Mouse (Mus musculus) ovary, adult 18-20 months (tissue): Measurements from ENCODE around the gene Pcif1.
"Not testable (repeated sequence)": the region's sequence is repeated elsewhere in the genome, so short reads cannot be mapped to it uniquely, and the experiment has no call there.

Source experiments
- DNase-seq: peaks from one replicate; pipeline ENCODE4 v3.0.0; 2022; ENCODE audit warnings: low spot score, mixed read lengths

The Pcif1 gene

DNA sequence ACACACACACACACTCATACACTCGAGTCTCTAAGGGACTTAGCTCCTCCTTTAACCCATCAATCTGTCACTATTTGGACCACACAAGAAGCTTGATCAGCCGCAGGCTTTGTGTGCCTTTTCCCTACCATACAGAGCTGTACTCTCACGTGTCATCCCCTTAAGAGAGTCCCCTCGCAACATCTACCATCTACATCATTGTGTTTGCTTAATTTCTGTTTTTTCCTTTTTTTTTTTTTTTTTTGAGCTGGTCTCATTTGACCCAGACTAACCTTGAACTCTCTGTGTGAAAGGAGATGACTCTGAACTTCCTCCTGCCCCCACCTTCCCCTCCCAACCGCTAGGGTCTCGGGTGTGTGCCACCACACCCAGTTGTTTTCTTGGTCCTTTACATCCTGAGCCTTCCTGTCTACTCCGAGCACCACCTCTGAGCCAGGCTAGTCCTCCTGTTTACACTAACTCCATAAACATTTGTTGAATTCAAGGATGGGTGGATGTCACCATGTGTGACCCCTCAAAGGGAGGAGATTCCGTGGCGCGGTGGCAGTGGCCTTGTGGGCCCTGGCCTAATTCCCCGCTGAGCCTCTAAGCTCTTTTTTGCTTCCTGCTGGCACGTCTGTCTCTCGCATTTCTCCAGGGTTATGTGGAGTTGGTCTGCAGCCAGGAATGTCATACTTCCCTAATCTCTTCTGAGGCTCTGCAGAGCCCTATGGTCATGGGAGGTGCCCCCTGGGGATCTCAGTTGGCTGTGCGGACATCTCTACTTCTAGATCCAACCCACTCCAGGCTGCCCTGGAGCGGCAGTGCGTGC, 12.2 kb upstream of the Pcif1 start:
- DNase-seq: peak; percentile 52

- no peak for DNase-seq
Observed at GRCm38 (mm10) chr2:164867566-164867965, 11.5 kb upstream of the Pcif1 start.

GRCm38 (mm10) chr2:164868491-164868890, 10.6 kb upstream of the Pcif1 start:
- DNase-seq: no peak

DNA sequence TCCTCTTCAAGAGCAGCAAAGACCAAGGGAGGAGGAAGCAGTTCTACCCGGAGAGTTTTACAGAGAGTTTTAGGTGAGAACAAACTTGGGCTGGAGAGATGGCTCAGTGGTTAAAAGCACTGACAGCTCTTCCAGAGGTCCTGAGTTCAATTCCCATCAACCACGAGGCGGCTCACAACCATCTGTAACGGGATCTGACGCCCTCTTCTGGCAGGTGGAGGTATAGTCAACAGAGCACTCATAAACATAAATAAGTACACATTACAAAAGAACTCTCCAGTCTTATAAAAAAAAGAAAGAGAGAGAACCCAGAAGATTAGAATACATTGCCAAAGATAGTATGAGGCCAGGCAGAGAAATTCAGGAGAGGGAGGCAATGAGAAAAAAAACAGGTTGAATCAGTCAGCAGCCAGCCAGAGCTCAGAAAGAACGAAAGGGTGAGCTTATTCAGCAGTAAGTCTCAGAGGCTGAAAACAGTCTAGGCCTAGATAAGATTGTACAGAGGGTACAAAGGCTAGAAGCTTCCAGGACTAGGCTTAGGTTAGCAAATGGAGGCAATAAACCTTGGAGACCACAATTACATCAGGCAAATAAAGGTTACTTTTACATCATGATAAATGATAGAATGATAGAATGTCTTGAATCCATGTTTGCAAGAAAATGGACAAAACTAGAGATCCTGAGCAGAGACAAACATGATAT, 7.4 kb upstream of the Pcif1 start:
- DNase-seq: no peak

- no peak for DNase-seq
Observed at GRCm38 (mm10) chr2:164873621-164874020, 5.5 kb upstream of the Pcif1 start.

GRCm38 (mm10) chr2:164874239-164874769, 4.8 kb upstream of the Pcif1 start:
- DNase-seq: no peak

- DNase-seq: not testable (repeated sequence)
Observed at GRCm38 (mm10) chr2:164875648-164876047, 3.5 kb upstream of the Pcif1 start.

- not testable (repeated sequence) for DNase-seq
Observed at GRCm38 (mm10) chr2:164877376-164878215, 1.5 kb upstream of the Pcif1 start.

- peak; percentile 66 for DNase-seq
Observed at GRCm38 (mm10) chr2:164878509-164879227, 436 bp upstream of the Pcif1 start.

GRCm38 (mm10) chr2:164879568-164880277, 619 bp downstream of the Pcif1 start:
- DNase-seq: peak; percentile 91

DNA sequence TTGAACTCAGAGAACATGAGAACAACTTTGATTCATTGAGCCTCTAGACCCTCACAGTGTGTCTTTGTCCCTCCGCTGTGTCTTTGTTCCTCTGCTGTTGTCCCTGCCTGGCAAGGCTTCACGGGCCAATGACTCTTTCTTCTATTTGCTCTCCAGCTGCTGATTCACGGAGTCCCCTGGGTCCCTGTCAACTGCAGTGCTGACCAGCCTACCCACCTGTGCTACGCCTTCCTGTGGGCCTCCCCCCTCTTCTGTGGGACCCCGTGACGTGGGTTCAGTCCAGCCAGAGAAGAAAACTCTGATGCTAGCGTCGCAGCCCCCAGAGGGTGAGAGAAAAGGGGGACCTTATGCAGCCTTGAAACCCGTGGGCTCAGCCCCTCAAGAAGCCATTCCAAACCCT, 3.5 kb downstream of the Pcif1 start:
- DNase-seq: no peak

GRCm38 (mm10) chr2:164885788-164886187, 6.7 kb downstream of the Pcif1 start:
- peak; percentile 48 for DNase-seq

- no peak for DNase-seq
Observed at GRCm38 (mm10) chr2:164886617-164887016, 7.5 kb downstream of the Pcif1 start.

GRCm38 (mm10) chr2:164888996-164889395, 9.9 kb downstream of the Pcif1 start:
- no peak for DNase-seq

DNA sequence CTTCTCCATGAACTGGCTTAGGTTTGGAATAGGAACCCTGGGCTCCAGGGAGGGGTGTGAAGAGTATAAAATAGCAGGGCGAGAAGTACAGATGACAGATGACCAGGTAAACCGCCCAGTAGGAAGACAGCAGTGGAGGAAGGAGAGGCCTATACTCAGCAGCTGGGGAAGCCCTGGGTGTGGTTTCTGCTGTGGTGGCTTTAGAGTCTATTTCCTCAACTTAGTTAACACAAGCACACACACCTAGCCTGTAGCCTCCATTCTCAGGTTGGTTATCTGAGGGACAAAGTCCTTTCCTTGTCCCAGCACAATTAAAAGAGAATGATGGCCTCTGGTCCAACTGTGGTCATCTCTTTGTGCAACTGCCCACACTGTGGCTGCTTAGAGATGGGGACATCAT, 10.9 kb downstream of the Pcif1 start:
- no peak for DNase-seq

DNA sequence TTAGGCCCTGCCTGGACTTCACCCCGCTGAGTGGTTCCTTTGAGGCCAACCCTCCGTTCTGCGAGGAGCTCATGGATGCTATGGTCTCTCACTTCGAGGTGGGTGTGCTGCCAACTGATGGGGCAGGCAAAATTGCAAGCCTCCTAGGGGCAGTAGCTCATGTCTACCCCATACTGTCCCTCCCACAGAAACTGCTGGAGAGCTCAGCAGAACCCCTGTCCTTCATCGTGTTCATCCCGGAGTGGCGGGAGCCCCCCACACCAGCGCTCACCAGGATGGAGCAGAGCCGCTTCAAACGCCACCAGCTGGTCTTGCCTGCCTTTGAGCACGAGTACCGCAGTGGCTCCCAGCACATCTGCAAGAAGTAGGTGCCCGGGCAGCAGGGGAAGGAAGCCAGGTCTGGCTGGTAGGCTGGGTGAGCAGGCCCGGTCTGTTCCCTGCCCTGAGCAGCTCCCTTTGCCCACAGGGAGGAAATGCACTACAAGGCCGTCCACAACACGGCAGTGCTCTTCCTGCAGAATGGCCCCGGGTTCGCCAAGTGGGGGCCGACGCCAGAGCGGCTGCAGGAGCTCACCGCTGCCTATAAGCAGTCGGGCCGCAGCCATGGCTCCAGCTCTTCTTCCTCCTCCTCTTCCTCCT, 11.4 kb downstream of the Pcif1 start:
- no peak for DNase-seq

DNA sequence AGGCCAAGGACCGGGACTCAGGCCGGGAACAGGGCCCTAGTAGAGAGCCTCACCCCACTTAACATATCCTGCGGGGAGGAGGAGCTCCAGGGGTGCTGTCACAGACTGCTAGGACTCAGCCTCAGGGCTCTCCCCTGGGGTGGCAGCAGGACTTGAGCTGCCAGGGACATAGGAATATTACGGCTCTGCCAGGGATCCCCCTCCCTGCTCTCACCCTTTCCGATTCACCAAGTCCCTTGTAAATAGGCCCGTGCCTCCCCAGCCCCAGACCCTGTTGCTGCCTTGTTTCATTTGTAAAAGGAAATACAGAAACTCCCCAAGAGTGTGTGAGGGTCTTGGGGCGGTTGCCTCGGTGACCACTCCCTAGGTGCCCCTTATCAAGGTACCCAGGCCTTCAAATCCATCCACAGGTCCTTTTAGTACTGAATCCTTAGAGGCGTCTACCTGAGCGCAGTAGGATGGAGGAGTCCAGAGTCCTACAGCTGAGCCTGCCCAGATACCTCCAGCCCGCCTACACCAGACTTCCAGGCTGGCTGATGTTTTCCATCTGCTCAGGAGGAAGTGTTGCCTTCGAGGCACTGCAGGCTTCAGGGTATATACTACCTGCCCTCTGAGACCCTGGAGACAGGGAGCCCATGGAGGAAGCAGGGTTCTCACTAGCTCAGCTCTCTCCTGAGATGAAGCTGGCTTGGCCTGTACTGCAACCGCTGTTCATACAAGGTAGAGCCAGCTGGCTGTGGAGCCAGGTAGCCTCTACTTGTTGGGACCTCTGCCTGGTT, 12.1 kb downstream of the Pcif1 start:
- no peak for DNase-seq

DNA sequence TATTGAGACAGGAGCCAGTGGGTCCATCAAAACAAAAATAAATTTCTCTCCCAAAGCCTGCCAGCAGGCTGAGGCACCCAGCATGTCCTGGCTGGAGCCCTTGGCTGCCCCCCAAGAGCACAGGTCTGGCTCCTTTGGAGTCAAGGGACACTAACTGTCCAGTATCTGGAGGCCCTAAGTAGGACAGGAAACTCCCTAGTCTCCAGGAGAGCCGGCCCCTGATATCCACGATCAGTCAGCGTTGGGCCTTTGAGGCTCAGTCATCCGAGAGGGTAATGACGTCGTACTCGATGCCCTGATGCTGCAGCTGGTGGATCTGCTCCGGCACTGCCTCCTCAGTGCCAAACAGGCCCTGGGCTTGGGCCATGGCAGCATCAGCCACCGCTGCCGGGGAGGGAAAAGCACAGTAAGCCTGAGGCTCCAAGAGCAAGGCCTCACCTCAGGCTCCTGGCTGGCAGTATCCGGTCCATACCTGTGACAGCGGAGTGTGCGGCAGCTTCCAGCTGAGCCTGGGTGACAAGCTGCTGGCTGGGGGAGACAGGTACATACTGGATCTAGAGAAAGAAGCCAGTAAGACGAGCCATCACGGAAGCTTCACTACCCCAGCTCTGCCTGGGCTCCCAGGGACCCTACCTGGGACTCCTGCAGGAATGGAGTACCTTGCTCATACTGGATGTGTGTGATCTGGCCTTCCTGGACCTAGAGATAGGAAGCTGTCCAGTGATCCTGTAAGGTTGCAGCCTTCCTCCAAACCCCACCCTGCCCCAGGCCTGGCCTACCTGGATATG, 13.0 kb downstream of the Pcif1 start:
- no peak for DNase-seq

GRCm38 (mm10) chr2:164892696-164893216, 13.7 kb downstream of the Pcif1 start:
- DNase-seq: no peak
